Mouse (Mus musculus): ENCODE measurements around the gene Fam222a. TPM values are rescaled to one million over a fixed set of nuclear protein-coding genes. Genes with fewer than 3 reads are reported as not detected.

The Fam222a gene
- polyA plus RNA-seq, 1 experiment from 2014 or later: 0.46 TPM

- peaks cover 36% of the 10 kb centered on the region for H3K4me1 ChIP-seq
- no peak overlapping the region for H3K4me2 ChIP-seq
- no peak overlapping the region for H3K4me3 ChIP-seq
- no peak overlapping the region for H3K27ac ChIP-seq
- H3K9ac ChIP-seq: no peak overlapping the region
- WGBS: 58% methylated on average over 6 of the region's 6 CpGs
- no peak for ATAC-seq (ENCODE audit: insufficient number of reproducible peaks, low FRiP score, low TSS enrichment, low read depth)
- no peaks in the 10 kb centered on the region for H3K36me3 ChIP-seq
- H3K9me3 ChIP-seq: no peaks in the 10 kb centered on the region
- 0 out of 2 replicates have a peak, but pooled peaks cover 8% of the 10 kb centered on the region for H3K27me3 ChIP-seq
These were observed 29.8 kb downstream of the Fam222a start for GRCm38 (mm10) chr5:114597652-114598051.

GRCm38 (mm10) chr5:114602012-114602411 lies 34.2 kb downstream of the Fam222a start:
- WGBS: 77% methylated on average over 8 of the region's 8 CpGs
- H3K27ac ChIP-seq: no peak overlapping the region
- H3K9ac ChIP-seq: no peak overlapping the region
- ATAC-seq (ENCODE audit: insufficient number of reproducible peaks, low FRiP score, low TSS enrichment, low read depth): no peak
- H3K4me1 ChIP-seq: peaks cover 24% of the 10 kb centered on the region
- no peaks in the 10 kb centered on the region for H3K9me3 ChIP-seq
- H3K27me3 ChIP-seq: 0 out of 2 replicates have a peak, but pooled peaks cover 14% of the 10 kb centered on the region
- no peak overlapping the region for H3K4me3 ChIP-seq
- H3K4me2 ChIP-seq: no peak overlapping the region
- no peaks in the 10 kb centered on the region for H3K36me3 ChIP-seq

GRCm38 (mm10) chr5:114603975-114604374 lies 36.2 kb downstream of the Fam222a start:
- Histone ChIP-seq H3K4me2 (no peak overlapping the region), H3K36me3 (no peaks in the 10 kb centered on the region), H3K27ac (no peak overlapping the region), H3K9ac (no peak overlapping the region), H3K9me3 (no peaks in the 10 kb centered on the region), H3K4me1 (peaks cover 37% of the 10 kb centered on the region), H3K27me3 (0 out of 2 replicates have a peak, but pooled peaks cover 14% of the 10 kb centered on the region), H3K4me3 (no peak overlapping the region)
- ATAC-seq (ENCODE audit: insufficient number of reproducible peaks, low FRiP score, low TSS enrichment, low read depth): no peak
- 79% methylated on average over 5 of the region's 5 CpGs for WGBS

GRCm38 (mm10) chr5:114604781-114605290 lies 37.0 kb downstream of the Fam222a start:
- Histone ChIP-seq H3K4me2 (no peak overlapping the region), H3K4me3 (no peak overlapping the region), H3K9me3 (no peaks in the 10 kb centered on the region), H3K27ac (no peak overlapping the region), H3K9ac (no peak overlapping the region), H3K27me3 (peaks cover 23% of the 10 kb centered on the region; the same call in 1 of the 2 replicates), H3K36me3 (no peaks in the 10 kb centered on the region), H3K4me1 (peaks cover 42% of the 10 kb centered on the region)
- ATAC-seq (ENCODE audit: insufficient number of reproducible peaks, low FRiP score, low TSS enrichment, low read depth): no peak
- WGBS: 12% methylated on average over 11 of the region's 11 CpGs

- WGBS: 58% methylated on average over 6 of the region's 6 CpGs
These were observed 38.2 kb downstream of the Fam222a start for GRCm38 (mm10) chr5:114605981-114606380.

GRCm38 (mm10) chr5:114607651-114608050 lies 39.8 kb downstream of the Fam222a start:
- peaks cover 37% of the 10 kb centered on the region; the same call in 1 of the 2 replicates for H3K27me3 ChIP-seq
- no peak overlapping the region for H3K9ac ChIP-seq
- no peak overlapping the region for H3K4me3 ChIP-seq
- peaks cover 48% of the 10 kb centered on the region for H3K4me1 ChIP-seq
- H3K9me3 ChIP-seq: no peaks in the 10 kb centered on the region
- WGBS: 53% methylated on average over 8 of the region's 8 CpGs
- no peaks in the 10 kb centered on the region for H3K36me3 ChIP-seq
- no peak overlapping the region for H3K4me2 ChIP-seq
- no peak overlapping the region for H3K27ac ChIP-seq
- no peak for ATAC-seq (ENCODE audit: insufficient number of reproducible peaks, low FRiP score, low TSS enrichment, low read depth)

More at GRCm38 (mm10) chr5:114605981-114606380, 38.2 kb downstream of the Fam222a start:
- H3K27ac ChIP-seq: no peak overlapping the region
- no peak overlapping the region for H3K9ac ChIP-seq
- H3K36me3 ChIP-seq: no peaks in the 10 kb centered on the region
- H3K9me3 ChIP-seq: no peaks in the 10 kb centered on the region
- no peak overlapping the region for H3K4me3 ChIP-seq
- peaks cover 42% of the 10 kb centered on the region for H3K4me1 ChIP-seq
- no peak for ATAC-seq (ENCODE audit: insufficient number of reproducible peaks, low FRiP score, low TSS enrichment, low read depth)
- peaks cover 33% of the 10 kb centered on the region; the same call in 1 of the 2 replicates for H3K27me3 ChIP-seq
- no peak overlapping the region for H3K4me2 ChIP-seq

GRCm38 (mm10) chr5:114608516-114608915 lies 40.7 kb downstream of the Fam222a start:
- WGBS: 6% methylated on average over 12 of the region's 12 CpGs
- Histone ChIP-seq H3K27ac (no peak overlapping the region), H3K4me1 (peaks cover 48% of the 10 kb centered on the region)

GRCm38 (mm10) chr5:114611256-114611655 lies 43.4 kb downstream of the Fam222a start:
- H3K36me3 ChIP-seq: no peaks in the 10 kb centered on the region
- ATAC-seq (ENCODE audit: insufficient number of reproducible peaks, low FRiP score, low TSS enrichment, low read depth): no peak
- H3K4me3 ChIP-seq: no peak overlapping the region
- no peaks in the 10 kb centered on the region for H3K9me3 ChIP-seq
- peaks cover 28% of the 10 kb centered on the region for H3K4me1 ChIP-seq
- WGBS: 88% methylated on average over 10 of the region's 10 CpGs
- no peak overlapping the region for H3K4me2 ChIP-seq
- H3K27me3 ChIP-seq: peaks cover 42% of the 10 kb centered on the region; the same call in 1 of the 2 replicates
- H3K27ac ChIP-seq: no peak overlapping the region
- no peak overlapping the region for H3K9ac ChIP-seq

More at GRCm38 (mm10) chr5:114608516-114608915, 40.7 kb downstream of the Fam222a start:
- no peak for ATAC-seq (ENCODE audit: insufficient number of reproducible peaks, low FRiP score, low TSS enrichment, low read depth)
- Histone ChIP-seq H3K9ac (no peak overlapping the region), H3K9me3 (no peaks in the 10 kb centered on the region), H3K27me3 (peaks cover 38% of the 10 kb centered on the region; the same call in 1 of the 2 replicates), H3K4me2 (0 out of 2 replicates have a peak overlapping the region, but pooled peaks have one; percentile 24), H3K4me3 (peak overlapping the region; percentile 4; the same call in 1 of the 2 replicates), H3K36me3 (no peaks in the 10 kb centered on the region)

GRCm38 (mm10) chr5:114611968-114612608 lies 44.3 kb downstream of the Fam222a start:
- Histone ChIP-seq H3K9me3 (no peaks in the 10 kb centered on the region), H3K36me3 (no peaks in the 10 kb centered on the region), H3K27me3 (peaks cover 38% of the 10 kb centered on the region; the same call in 1 of the 2 replicates), H3K4me1 (peaks cover 28% of the 10 kb centered on the region), H3K9ac (no peak overlapping the region), H3K27ac (no peak overlapping the region), H3K4me2 (no peak overlapping the region), H3K4me3 (no peak overlapping the region)
- WGBS: 56% methylated on average over 25 of the region's 25 CpGs
- no peak for ATAC-seq (ENCODE audit: insufficient number of reproducible peaks, low FRiP score, low TSS enrichment, low read depth)

- Histone ChIP-seq H3K4me2 (no peak overlapping the region), H3K4me1 (peaks cover 5% of the 10 kb centered on the region), H3K9me3 (no peaks in the 10 kb centered on the region), H3K9ac (no peak overlapping the region), H3K4me3 (no peak overlapping the region), H3K27me3 (peaks cover 29% of the 10 kb centered on the region; the same call in 1 of the 2 replicates), H3K27ac (no peak overlapping the region), H3K36me3 (no peaks in the 10 kb centered on the region)
- no peak for ATAC-seq (ENCODE audit: insufficient number of reproducible peaks, low FRiP score, low TSS enrichment, low read depth)
- WGBS: 57% methylated on average over 7 of the region's 7 CpGs
These were observed 47.0 kb downstream of the Fam222a start for GRCm38 (mm10) chr5:114614863-114615262.

- Histone ChIP-seq H3K4me2 (no peak overlapping the region), H3K4me1 (peaks cover 5% of the 10 kb centered on the region), H3K9ac (no peak overlapping the region), H3K4me3 (no peak overlapping the region), H3K27ac (no peak overlapping the region), H3K36me3 (no peaks in the 10 kb centered on the region), H3K9me3 (no peaks in the 10 kb centered on the region), H3K27me3 (0 out of 2 replicates have a peak, but pooled peaks cover 13% of the 10 kb centered on the region)
- 77% methylated on average over 11 of the region's 11 CpGs for WGBS
- no peak for ATAC-seq (ENCODE audit: insufficient number of reproducible peaks, low FRiP score, low TSS enrichment, low read depth)
These were observed 48.7 kb downstream of the Fam222a start for GRCm38 (mm10) chr5:114616336-114617061.

GRCm38 (mm10) chr5:114617809-114618208 lies 50.0 kb downstream of the Fam222a start:
- no peaks in the 10 kb centered on the region for H3K4me1 ChIP-seq
- H3K4me3 ChIP-seq: no peak overlapping the region
- WGBS: 73% methylated on average over 12 of the region's 12 CpGs
- ATAC-seq (ENCODE audit: insufficient number of reproducible peaks, low FRiP score, low TSS enrichment, low read depth): no peak
- no peaks in the 10 kb centered on the region for H3K36me3 ChIP-seq
- no peak overlapping the region for H3K4me2 ChIP-seq
- no peak overlapping the region for H3K9ac ChIP-seq
- no peak overlapping the region for H3K27ac ChIP-seq
- H3K27me3 ChIP-seq: 0 out of 2 replicates have a peak, but pooled peaks cover 6% of the 10 kb centered on the region
- no peaks in the 10 kb centered on the region for H3K9me3 ChIP-seq

Data from limb, embryonic 15.5 days (tissue).